Mouse (Mus musculus): ENCODE data around the gene Gm28729. TPM values are rescaled to one million over a fixed set of nuclear protein-coding genes. Genes with fewer than 3 reads are reported as not detected.

Gene Gm28729
- polyA plus RNA-seq, 1 experiment = not detected

DNA sequence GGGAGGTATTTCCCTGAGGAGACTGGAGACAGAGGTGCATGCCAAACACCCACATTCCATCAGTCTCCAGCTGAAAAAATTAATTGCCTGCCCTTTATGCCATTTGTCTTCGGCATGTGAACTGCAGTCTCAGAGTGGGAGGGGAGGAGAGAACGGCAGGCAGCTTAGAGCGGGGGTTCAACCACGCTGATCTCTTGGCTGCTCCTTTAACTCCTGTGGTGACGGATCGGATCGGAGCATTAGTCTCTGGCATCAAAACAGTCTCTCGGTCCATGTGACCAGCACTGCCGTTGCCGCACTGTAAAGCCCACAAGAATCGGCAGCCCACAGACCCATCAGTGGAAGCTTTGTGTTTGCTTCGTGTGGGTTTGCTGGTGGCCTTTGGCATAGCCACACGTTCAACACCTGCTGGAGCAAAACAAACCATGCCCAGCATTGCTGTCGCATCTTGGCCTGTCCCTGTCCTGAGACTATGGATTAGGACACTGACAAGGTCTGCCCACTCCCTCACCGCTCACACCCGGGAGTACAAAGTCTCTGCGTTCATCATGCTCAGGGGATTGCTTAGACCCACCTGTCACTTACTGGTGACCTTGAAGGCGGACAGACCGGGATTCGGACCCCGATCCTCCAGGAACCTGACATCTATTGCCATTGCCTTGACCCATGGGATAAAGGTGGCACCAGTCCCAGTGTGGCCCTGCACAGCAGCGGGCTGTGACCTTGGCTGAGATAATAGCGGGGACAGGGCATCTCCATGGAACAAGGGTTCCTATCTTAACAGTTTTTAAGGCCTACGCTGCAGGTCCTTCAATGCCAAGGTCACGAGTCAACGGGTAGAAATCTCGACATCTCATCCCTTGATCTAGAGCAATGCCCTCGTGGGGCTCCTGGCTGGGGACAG, 87.9 kb downstream of the Gm28729 start:
- Histone ChIP-seq H3K36me3 (ENCODE audit: control insufficient read depth, insufficient read depth) (no peaks in the 10 kb centered on the region), H3K4me3 (no peak overlapping the region), H3K27me3 (ENCODE audit: control insufficient read depth, insufficient read depth, insufficient read length) (no peaks in the 10 kb centered on the region), H3K79me2 (ENCODE audit: control insufficient read depth, insufficient read depth) (no peaks in the 10 kb centered on the region), H3K4me2 (ENCODE audit: low read depth) (no peak overlapping the region), H3ac (ENCODE audit: control insufficient read depth, insufficient read length) (no peak overlapping the region)
- TF ChIP-seq REST (IDR thresholded peaks at IDR 0.05; ENCODE audit: insufficient read depth, insufficient read length) = no peak
- TF ChIP-seq TCF3 (IDR thresholded peaks at IDR 0.05; ENCODE audit: insufficient read length, low read depth) = no peak
- TF ChIP-seq POLR2AphosphoS2 (IDR thresholded peaks at IDR 0.05; ENCODE audit: insufficient read length, low read depth) = no peak
- no peak for TF ChIP-seq MYOG (IDR thresholded peaks at IDR 0.05; ENCODE audit: control insufficient read depth in 1 of 3, insufficient read depth in 1 of 3, insufficient read length in 2 of 3, low read depth in 2 of 3)
- no peak for TF ChIP-seq POLR2A (IDR thresholded peaks at IDR 0.05; ENCODE audit: insufficient read length, low read depth)
- TF ChIP-seq TCF12 (IDR thresholded peaks at IDR 0.05; ENCODE audit: insufficient read depth, poor library complexity, severe bottlenecking) = no peak
- no peak for TF ChIP-seq MAX (IDR thresholded peaks at IDR 0.05; ENCODE audit: low read depth)
- TF ChIP-seq USF1 (IDR thresholded peaks at IDR 0.05; ENCODE audit: low read depth) = no peak
- no peak for TF ChIP-seq MYOD1 (IDR thresholded peaks at IDR 0.05; ENCODE audit: control insufficient read depth in 1 of 3, insufficient read length in 2 of 3, low read depth in 2 of 3)
- TF ChIP-seq CEBPB (IDR thresholded peaks at IDR 0.05; ENCODE audit: insufficient read depth, poor library complexity, severe bottlenecking) = no peak
- no peak for TF ChIP-seq E2F4 (IDR thresholded peaks at IDR 0.05; ENCODE audit: insufficient read depth)
- no peak for TF ChIP-seq SRF (IDR thresholded peaks at IDR 0.05; ENCODE audit: control insufficient read depth, insufficient read length, low read depth)

Other genes starting within 250 kb of the Gm28729 start
- gene Atp1b3, start 160.8 kb downstream of the Gm28729 start, polyA plus RNA-seq (2012; fragmentation: generic; extraction: Trizol) = 102 TPM
- gene Rnf7, start 46.6 kb downstream of the Gm28729 start, polyA plus RNA-seq (2012; fragmentation: generic; extraction: Trizol) = 221 TPM
- gene Rasa2, start 106.4 kb upstream of the Gm28729 start, polyA plus RNA-seq (2012; fragmentation: generic; extraction: Trizol) = 1.2 TPM
- 9.1 TPM for gene Zbtb38, start 227.6 kb upstream of the Gm28729 start, polyA plus RNA-seq (2012; fragmentation: generic; extraction: Trizol)

Data from myocyte (in vitro differentiated cells).